ENCODE assay signal across 20 mouse cellular contexts in the genomic region with DNA sequence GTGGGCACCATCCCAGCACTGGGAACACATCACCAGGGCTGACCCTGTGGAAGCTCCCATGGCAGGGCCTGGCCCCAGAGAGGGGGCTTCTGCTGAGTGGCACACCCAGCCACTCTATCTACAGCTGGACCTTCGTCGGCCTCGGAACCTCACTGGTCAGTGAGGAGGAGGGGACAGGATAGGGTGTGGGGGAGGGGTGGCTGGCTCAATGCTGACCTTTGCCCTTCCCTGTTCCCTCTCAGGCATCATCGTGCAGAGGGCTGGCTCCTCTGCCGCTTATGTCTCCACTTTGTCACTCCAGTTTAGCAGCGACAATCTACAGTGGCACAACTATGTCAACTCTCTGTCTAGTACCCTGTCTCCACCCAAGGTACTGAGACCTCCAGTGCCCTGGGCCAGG. TPM values are rescaled to one million over a fixed set of nuclear protein-coding genes. Genes with fewer than 3 reads are reported as not detected.
A peak's percentile ranks its signal among the peaks of the same experiment; 100 is the strongest.
DNase-seq lines count a peak whose midpoint lies in the region; ATAC-seq and TF ChIP-seq lines count a peak whose summit lies in the region.
"Had no signal": no experiment of that assay in that cellular context is flagged by ENCODE, and none has a peak within 500 bp of the region (broad histone marks: within the 10 kb centered on the region; RNA-seq: fewer than 3 reads in every experiment).

No protein-coding gene starts in this region.

- H3K36me3 ChIP-seq in kidney, adult 2 months (ENCODE audit: control insufficient read depth, insufficient read depth, low read length), result no peaks in the 10 kb centered on the region
- H3K36me3 ChIP-seq in neural tube, embryonic 11.5 days (ENCODE audit: control insufficient read depth, insufficient read depth, low read length), result no peaks in the 10 kb centered on the region
- H3K36me3 ChIP-seq in liver, embryonic 16.5 days (ENCODE audit: control insufficient read depth, insufficient read depth), result no peaks in the 10 kb centered on the region
- H3K36me3 ChIP-seq: heart, embryonic 10.5 days; hindbrain, embryonic 15.5 days; midbrain, embryonic 12.5 days had no signal

- H3K9ac ChIP-seq in neural tube, embryonic 11.5 days (ENCODE audit: low read length), result peak overlapping the region; percentile 4; the same call in 1 of the 2 replicates
- H3K9ac ChIP-seq in liver, embryonic 16.5 days (ENCODE audit: low read depth, low read length), result no peak overlapping the region
- H3K9ac ChIP-seq: forebrain, postnatal 0 days; hindbrain, embryonic 15.5 days; liver, embryonic 14.5 days; midbrain, embryonic 12.5 days had no signal

- no peaks in the 10 kb centered on the region for H3K4me1 ChIP-seq in kidney, adult 2 months (ENCODE audit: control insufficient read depth, insufficient read depth, low read length)
- no peaks in the 10 kb centered on the region for H3K4me1 ChIP-seq in neural tube, embryonic 11.5 days (ENCODE audit: control insufficient read depth, insufficient read depth, low read length)
- peaks cover 3% of the 10 kb centered on the region for H3K4me1 ChIP-seq in liver, embryonic 16.5 days (ENCODE audit: control insufficient read depth, low read depth, low read length)
- H3K4me1 ChIP-seq: hindbrain, embryonic 15.5 days had no signal

- peak; percentile 16 for DNase-seq in kidney, adult 2 months
- no peak for DNase-seq in kidney, postnatal 14 days
- DNase-seq in neural tube, embryonic 11.5 days (ENCODE audit: low spot score), result no peak
- no peak for DNase-seq in neural tube, embryonic 10.5 days (ENCODE audit: extremely low spot score, low spot score)
- no peak for DNase-seq in thymus, postnatal 36 days
- no peak for DNase-seq in gastrocnemius, adult 8-10 months (ENCODE audit: low spot score in 2 of 2)
- DNase-seq: adrenal gland, adult 2 months; cerebellum, adult 8-10 months; forebrain, postnatal 0 days; heart, postnatal 10 days; spleen, adult 18-20 months; thymus, adult 18-20 months had no signal

- no peaks in the 10 kb centered on the region for H3K27me3 ChIP-seq in kidney, adult 2 months (replicated peaks; ENCODE audit: control insufficient read depth, insufficient read depth, low read length)
- no peaks in the 10 kb centered on the region for H3K27me3 ChIP-seq in neural tube, embryonic 11.5 days (ENCODE audit: control insufficient read depth, insufficient read depth, low read length)
- no peaks in the 10 kb centered on the region for H3K27me3 ChIP-seq in liver, embryonic 16.5 days (ENCODE audit: control insufficient read depth, insufficient read depth, low read depth, low read length)
- H3K27me3 ChIP-seq: hindbrain, embryonic 15.5 days; midbrain, embryonic 12.5 days had no signal

- WGBS in kidney, adult 2 months, result 35% methylated on average over 6 of the region's 6 CpGs
- 39% methylated on average over 6 of the region's 6 CpGs for WGBS in neural tube, embryonic 11.5 days
- WGBS in liver, embryonic 16.5 days (ENCODE audit: insufficient replicate concordance), result 37% methylated on average over 6 of the region's 6 CpGs

- ATAC-seq in neural tube, embryonic 11.5 days (ENCODE audit: insufficient read depth, low FRiP score, low TSS enrichment), result no peak
- peak; percentile 16; the same call in 1 of the 2 replicates for ATAC-seq in liver, embryonic 16.5 days (ENCODE audit: low read depth)
- ATAC-seq: forebrain, postnatal 0 days; lung, postnatal 0 days had no signal

- no peak overlapping the region for H3K27ac ChIP-seq in kidney, adult 2 months (ENCODE audit: insufficient read depth, low read depth, low read length)
- no peak overlapping the region for H3K27ac ChIP-seq in neural tube, embryonic 11.5 days (ENCODE audit: low read depth, low read length)
- H3K27ac ChIP-seq in liver, embryonic 16.5 days (ENCODE audit: low read length), result no peak overlapping the region
- H3K27ac ChIP-seq: heart, embryonic 10.5 days; hindbrain, embryonic 15.5 days; layer of hippocampus, adult 2 months; liver, embryonic 14.5 days; midbrain, embryonic 12.5 days had no signal

- H3K4me3 ChIP-seq in kidney, adult 2 months (ENCODE audit: insufficient read depth, low read depth, low read length), result no peak overlapping the region
- H3K4me3 ChIP-seq in neural tube, embryonic 11.5 days (ENCODE audit: low read depth, low read length), result no peak overlapping the region
- no peak overlapping the region for H3K4me3 ChIP-seq in liver, embryonic 16.5 days (ENCODE audit: low read depth, low read length)
- H3K4me3 ChIP-seq: heart, embryonic 10.5 days; hindbrain, embryonic 15.5 days; layer of hippocampus, adult 2 months; midbrain, embryonic 12.5 days had no signal

- TF ChIP-seq CTCF in kidney, adult 2 months (conservative IDR thresholded peaks at IDR 0.05; ENCODE audit: insufficient read depth, insufficient read length, low read depth, low read length), result no peak

- H3K9me3 ChIP-seq in neural tube, embryonic 11.5 days (ENCODE audit: control insufficient read depth, low read length), result no peaks in the 10 kb centered on the region
- H3K9me3 ChIP-seq in liver, embryonic 16.5 days (replicated peaks; ENCODE audit: control insufficient read depth, low read length), result no peaks in the 10 kb centered on the region
- H3K9me3 ChIP-seq: heart, embryonic 10.5 days; hindbrain, embryonic 15.5 days; midbrain, embryonic 12.5 days had no signal

- no peak for TF ChIP-seq POLR2A in kidney, adult 2 months (IDR thresholded peaks at IDR 0.05; ENCODE audit: low read depth, low read length)

- H3K4me2 ChIP-seq in neural tube, embryonic 11.5 days (ENCODE audit: low read depth), result no peak overlapping the region
- no peak overlapping the region for H3K4me2 ChIP-seq in liver, embryonic 16.5 days (ENCODE audit: low read depth, low read length)
- H3K4me2 ChIP-seq: hindbrain, embryonic 15.5 days; midbrain, embryonic 12.5 days had no signal

RNA-seq across cellular contexts. Expression of a gene that starts 18.7 kb away (rescaled TPM):
- 1.5 and 1.9 TPM in 2 replicates for polyA plus RNA-seq in kidney, adult 2 months (2012; rRNA removed)
- polyA plus RNA-seq in neural tube, embryonic 11.5 days (2014; fragmentation: Nextera tagmentation; extraction: Ambion mirVana), result 0.15 and 0.34 TPM in 2 replicates
- 0.01 and 0.06 TPM in 2 replicates for polyA plus RNA-seq in liver, embryonic 16.5 days (2015; fragmentation: Nextera tagmentation; extraction: Ambion mirVana)
- total RNA-seq in gastrocnemius, adult 8-10 months (2022), result 1 to 10 TPM in 1 of 4 experiments, under 1 TPM in 3; 0.24 to 1.1 (median 0.37) TPM
- total RNA-seq: common myeloid progenitor, adult 5-6 weeks had no signal

RNA-seq across cellular contexts. Expression of a gene that starts 21.1 kb away (rescaled TPM):
- 67.0 and 80.0 TPM in 2 replicates for polyA plus RNA-seq in kidney, adult 2 months (2012; rRNA removed)
- polyA plus RNA-seq in neural tube, embryonic 11.5 days (2014; fragmentation: Nextera tagmentation; extraction: Ambion mirVana), result 11.4 and 14.4 TPM in 2 replicates
- 2.8 and 3.3 TPM in 2 replicates for polyA plus RNA-seq in liver, embryonic 16.5 days (2015; fragmentation: Nextera tagmentation; extraction: Ambion mirVana)
- 10 to 100 TPM; 42.9 to 63.5 (median 51.4) TPM for total RNA-seq in gastrocnemius, adult 8-10 months (2022)
